Mouse (Mus musculus) hindbrain, embryonic 11.5 days (tissue): ENCODE data around the gene Snw1. TPM values are rescaled to one million over a fixed set of nuclear protein-coding genes. Genes with fewer than 3 reads are reported as not detected.
A peak's percentile ranks its signal among the peaks of the same experiment; 100 is the strongest.

Experiments
- ATAC-seq: fragments of 200-750 bp; cut with Nextera tagmentation; 2 replicates; pipeline ENCODE4 v1.8.0; 2017; ENCODE audit warnings: mild to moderate bottlenecking, moderate TSS enrichment, moderate library complexity; ENCODE audit not compliant: low FRiP score
- DNase-seq: peaks from one replicate; pipeline ENCODE4 v3.0.0-alpha.2; 2015; ENCODE audit warnings: low spot score
- H3K27ac ChIP-seq: fragments of 300-500 bp; sonication (generic); 2 replicates; pipeline ENCODE4 v1.5.1; 2014; ENCODE audit warnings: mild to moderate bottlenecking, low read depth, low read length
- H3K27me3 ChIP-seq: fragments of 300-500 bp; sonication (generic); 2 replicates; pipeline ENCODE4 v1.6.1; 2014; ENCODE audit warnings: mild to moderate bottlenecking, low read length, moderate library complexity, mixed read lengths; ENCODE audit not compliant: control insufficient read depth, insufficient read depth
- H3K36me3 ChIP-seq: fragments of 300-500 bp; sonication (generic); 2 replicates; pipeline ENCODE4 v1.6.1; 2014; ENCODE audit warnings: mild to moderate bottlenecking, low read length, moderate library complexity, mixed read lengths; ENCODE audit not compliant: control insufficient read depth, insufficient read depth
- H3K4me1 ChIP-seq: fragments of 300-500 bp; sonication (generic); replicated peaks from 2 replicates; pipeline ENCODE4 v1.6.1; 2014; ENCODE audit warnings: low read length, mixed read lengths; ENCODE audit not compliant: control insufficient read depth, insufficient read depth
- H3K4me2 ChIP-seq: fragments of 300-500 bp; sonication (generic); replicated peaks from 2 replicates; pipeline ENCODE4 v1.6.1; 2014; ENCODE audit warnings: mild to moderate bottlenecking, low read depth, low read length
- H3K4me3 ChIP-seq: fragments of 300-500 bp; sonication (generic); 2 replicates; pipeline ENCODE4 v1.5.1; 2014; ENCODE audit warnings: low read depth, low read length
- H3K9ac ChIP-seq: fragments of 300-500 bp; sonication (generic); 2 replicates; pipeline ENCODE4 v1.6.1; 2014; ENCODE audit warnings: low read depth, low read length
- H3K9me3 ChIP-seq: fragments of 300-500 bp; sonication (generic); 2 replicates; pipeline ENCODE4 v1.6.1; 2016; ENCODE audit warnings: low read length; ENCODE audit not compliant: control insufficient read depth
- WGBS: fragments of 180-500 bp; shearing (Covaris S2); extraction: QIAGEN DNeasy Blood & Tissue Kit; methylation state at CpG from one replicate; pipeline ENCODE4 v1.1.7; 2014; 5-methylcytosine and 5-hydroxymethylcytosine counted together
- polyA plus RNA-seq: library from polyadenylated mRNA; unstranded; fragments of >200 nt; fragmentation: Nextera tagmentation; extraction: Ambion mirVana; gene quantifications from 2 replicates; pipeline ENCODE4 v1.2.1, GENCODE M21; 2014

The Snw1 gene
- polyA plus RNA-seq, 1 experiment from 2014 or later: 156 TPM

- H3K9me3 ChIP-seq: no peaks in the 10 kb centered on the region
- 38% methylated on average over 7 of the region's 7 CpGs for WGBS
- no peaks in the 10 kb centered on the region for H3K4me1 ChIP-seq
Measured at GRCm38 (mm10) chr12:87416690-87417089, 55.4 kb downstream of the Snw1 start.

GRCm38 (mm10) chr12:87415358-87415757, 56.7 kb downstream of the Snw1 start:
- Histone ChIP-seq H3K9ac (no peak overlapping the region), H3K36me3 (no peaks in the 10 kb centered on the region), H3K27me3 (no peaks in the 10 kb centered on the region), H3K4me3 (no peak overlapping the region), H3K9me3 (no peaks in the 10 kb centered on the region), H3K4me1 (no peaks in the 10 kb centered on the region), H3K27ac (no peak overlapping the region), H3K4me2 (no peak overlapping the region)
- ATAC-seq: no peak
- WGBS: 82% methylated on average over 4 of the region's 4 CpGs
- DNase-seq: no peak

More at GRCm38 (mm10) chr12:87416690-87417089, 55.4 kb downstream of the Snw1 start:
- Histone ChIP-seq H3K9ac (no peak overlapping the region), H3K27me3 (no peaks in the 10 kb centered on the region), H3K4me3 (no peak overlapping the region), H3K4me2 (no peak overlapping the region), H3K27ac (no peak overlapping the region), H3K36me3 (no peaks in the 10 kb centered on the region)
- ATAC-seq (no peak), DNase-seq (peak; percentile 64)

- no peak overlapping the region for H3K4me2 ChIP-seq
- H3K4me3 ChIP-seq: no peak overlapping the region
- peak; percentile 81 for DNase-seq
- no peaks in the 10 kb centered on the region for H3K4me1 ChIP-seq
- H3K9me3 ChIP-seq: no peaks in the 10 kb centered on the region
- peak; percentile 66 for ATAC-seq
- H3K27me3 ChIP-seq: no peaks in the 10 kb centered on the region
- no peak overlapping the region for H3K27ac ChIP-seq
- no peak overlapping the region for H3K9ac ChIP-seq
- no peaks in the 10 kb centered on the region for H3K36me3 ChIP-seq
- 20% methylated on average over 4 of the region's 4 CpGs for WGBS
Measured at GRCm38 (mm10) chr12:87413179-87413790, 58.8 kb downstream of the Snw1 start.

GRCm38 (mm10) chr12:87410999-87411398, 61.1 kb downstream of the Snw1 start:
- no peaks in the 10 kb centered on the region for H3K36me3 ChIP-seq
- H3K9ac ChIP-seq: no peak overlapping the region
- no peaks in the 10 kb centered on the region; the same call in 1 of the 2 replicates for H3K4me1 ChIP-seq
- DNase-seq (no peak), ATAC-seq (no peak)
- 63% methylated on average over 7 of the region's 7 CpGs for WGBS
- H3K27me3 ChIP-seq: no peaks in the 10 kb centered on the region
- H3K27ac ChIP-seq: no peak overlapping the region
- H3K4me2 ChIP-seq: no peak overlapping the region
- no peak overlapping the region for H3K4me3 ChIP-seq
- no peaks in the 10 kb centered on the region for H3K9me3 ChIP-seq

GRCm38 (mm10) chr12:87409123-87409522, 63.0 kb downstream of the Snw1 start:
- DNase-seq (no peak), ATAC-seq (no peak)
- Histone ChIP-seq H3K4me2 (no peak overlapping the region), H3K4me1 (no peaks in the 10 kb centered on the region; the same call in 1 of the 2 replicates), H3K27ac (no peak overlapping the region), H3K9ac (no peak overlapping the region), H3K4me3 (no peak overlapping the region), H3K36me3 (no peaks in the 10 kb centered on the region), H3K27me3 (no peaks in the 10 kb centered on the region), H3K9me3 (no peaks in the 10 kb centered on the region)
- WGBS: 76% methylated on average over 4 of the region's 4 CpGs

GRCm38 (mm10) chr12:87407869-87408605, 64.0 kb downstream of the Snw1 start:
- no peak for ATAC-seq
- H3K36me3 ChIP-seq: no peaks in the 10 kb centered on the region
- WGBS: 46% methylated on average over 21 of the region's 21 CpGs
- H3K4me2 ChIP-seq: no peak overlapping the region
- H3K27ac ChIP-seq: no peak overlapping the region
- H3K4me1 ChIP-seq: no peaks in the 10 kb centered on the region; the same call in 1 of the 2 replicates
- no peak overlapping the region for H3K4me3 ChIP-seq
- no peak for DNase-seq
- H3K27me3 ChIP-seq: no peaks in the 10 kb centered on the region
- H3K9me3 ChIP-seq: no peaks in the 10 kb centered on the region
- no peak overlapping the region for H3K9ac ChIP-seq

GRCm38 (mm10) chr12:87405721-87406120, 66.4 kb downstream of the Snw1 start:
- no peak for ATAC-seq
- no peaks in the 10 kb centered on the region; the same call in 1 of the 2 replicates for H3K4me1 ChIP-seq
- WGBS: 76% methylated on average over 3 of the region's 3 CpGs
- H3K27me3 ChIP-seq: no peaks in the 10 kb centered on the region
- H3K9ac ChIP-seq: no peak overlapping the region
- H3K27ac ChIP-seq: no peak overlapping the region
- H3K36me3 ChIP-seq: no peaks in the 10 kb centered on the region
- H3K9me3 ChIP-seq: no peaks in the 10 kb centered on the region
- H3K4me3 ChIP-seq: no peak overlapping the region
- no peak for DNase-seq
- no peak overlapping the region for H3K4me2 ChIP-seq

GRCm38 (mm10) chr12:87405165-87405564, 66.9 kb downstream of the Snw1 start:
- Histone ChIP-seq H3K4me1 (no peaks in the 10 kb centered on the region; the same call in 1 of the 2 replicates), H3K9me3 (no peaks in the 10 kb centered on the region), H3K4me2 (no peak overlapping the region), H3K27ac (no peak overlapping the region), H3K9ac (no peak overlapping the region), H3K36me3 (no peaks in the 10 kb centered on the region), H3K27me3 (no peaks in the 10 kb centered on the region), H3K4me3 (no peak overlapping the region)
- 88% methylated on average over 4 of the region's 4 CpGs for WGBS
- DNase-seq (no peak), ATAC-seq (no peak)

GRCm38 (mm10) chr12:87401883-87402282, 70.2 kb downstream of the Snw1 start:
- 61% methylated on average over 6 of the region's 6 CpGs for WGBS
- no peak for ATAC-seq
- Histone ChIP-seq H3K27me3 (no peaks in the 10 kb centered on the region), H3K4me3 (no peak overlapping the region), H3K36me3 (no peaks in the 10 kb centered on the region), H3K4me1 (no peaks in the 10 kb centered on the region), H3K4me2 (no peak overlapping the region), H3K27ac (no peak overlapping the region), H3K9ac (no peak overlapping the region), H3K9me3 (no peaks in the 10 kb centered on the region)
- DNase-seq: no peak
